Mouse (Mus musculus): ENCODE data around the gene Hmga2. TPM values are rescaled to one million over a fixed set of nuclear protein-coding genes. Genes with fewer than 3 reads are reported as not detected.

Gene Hmga2
- polyA plus RNA-seq, 1 experiment from 2014 or later, result 11.1 TPM

GRCm38 (mm10) chr10:120473218-120473617, 3.1 kb downstream of the Hmga2 start:
- peak overlapping the region; percentile 99; the same call in 1 of the 2 replicates for H3K4me2 ChIP-seq (replicated peaks)
- ATAC-seq (ENCODE audit: insufficient number of reproducible peaks, low FRiP score, low TSS enrichment, low read depth), result no peak
- no peak overlapping the region for H3K27ac ChIP-seq (replicated peaks)
- H3K9ac ChIP-seq, result no peak overlapping the region
- H3K4me1 ChIP-seq, result peaks cover 24% of the 10 kb centered on the region; the same call in 1 of the 2 replicates
- H3K36me3 ChIP-seq, result no peaks in the 10 kb centered on the region
- WGBS, result 24% methylated on average over 4 of the region's 4 CpGs
- H3K4me3 ChIP-seq (replicated peaks), result peak overlapping the region; percentile 82; the same call in 1 of the 2 replicates
- no peaks in the 10 kb centered on the region for H3K9me3 ChIP-seq (replicated peaks)
- H3K27me3 ChIP-seq, result no peaks in the 10 kb centered on the region

- Histone ChIP-seq H3K9ac (no peak overlapping the region), H3K4me3 (replicated peaks) (no peak overlapping the region)
- 70% methylated on average over 2 of the region's 2 CpGs for WGBS
Measured at GRCm38 (mm10) chr10:120472606-120473005, 3.7 kb downstream of the Hmga2 start.

GRCm38 (mm10) chr10:120465121-120465520, 11.1 kb downstream of the Hmga2 start:
- no peaks in the 10 kb centered on the region for H3K36me3 ChIP-seq
- H3K4me1 ChIP-seq, result peaks cover 14% of the 10 kb centered on the region
- H3K9me3 ChIP-seq (replicated peaks), result no peaks in the 10 kb centered on the region
- no peak overlapping the region for H3K4me3 ChIP-seq (replicated peaks)
- no peak overlapping the region for H3K9ac ChIP-seq
- 62% methylated on average over 5 of the region's 5 CpGs for WGBS
- no peaks in the 10 kb centered on the region for H3K27me3 ChIP-seq
- ATAC-seq (ENCODE audit: insufficient number of reproducible peaks, low FRiP score, low TSS enrichment, low read depth), result no peak
- H3K4me2 ChIP-seq (replicated peaks), result no peak overlapping the region
- no peak overlapping the region for H3K27ac ChIP-seq (replicated peaks)

More at GRCm38 (mm10) chr10:120472606-120473005, 3.7 kb downstream of the Hmga2 start:
- H3K4me2 ChIP-seq (replicated peaks), result 0 out of 2 replicates have a peak overlapping the region, but pooled peaks have one; percentile 13
- no peaks in the 10 kb centered on the region for H3K9me3 ChIP-seq (replicated peaks)
- ATAC-seq (ENCODE audit: insufficient number of reproducible peaks, low FRiP score, low TSS enrichment, low read depth), result no peak
- H3K4me1 ChIP-seq, result peaks cover 18% of the 10 kb centered on the region; the same call in 1 of the 2 replicates
- no peak overlapping the region for H3K27ac ChIP-seq (replicated peaks)
- no peaks in the 10 kb centered on the region for H3K27me3 ChIP-seq
- no peaks in the 10 kb centered on the region for H3K36me3 ChIP-seq

- H3K36me3 ChIP-seq, result no peaks in the 10 kb centered on the region
- no peaks in the 10 kb centered on the region for H3K9me3 ChIP-seq (replicated peaks)
- 12% methylated on average over 5 of the region's 5 CpGs for WGBS
- no peak for ATAC-seq (ENCODE audit: insufficient number of reproducible peaks, low FRiP score, low TSS enrichment, low read depth)
- H3K4me1 ChIP-seq, result peaks cover 14% of the 10 kb centered on the region
- H3K4me3 ChIP-seq (replicated peaks), result no peak overlapping the region
- H3K27ac ChIP-seq (replicated peaks), result peak overlapping the region; percentile 63
- no peaks in the 10 kb centered on the region for H3K27me3 ChIP-seq
- no peak overlapping the region for H3K9ac ChIP-seq
- peak overlapping the region; percentile 27 for H3K4me2 ChIP-seq (replicated peaks)
Measured at GRCm38 (mm10) chr10:120461769-120462168, 14.5 kb downstream of the Hmga2 start.

GRCm38 (mm10) chr10:120461301-120461700, 15.0 kb downstream of the Hmga2 start:
- Histone ChIP-seq H3K4me3 (replicated peaks) (no peak overlapping the region), H3K36me3 (no peaks in the 10 kb centered on the region), H3K9ac (no peak overlapping the region), H3K27me3 (no peaks in the 10 kb centered on the region), H3K9me3 (replicated peaks) (no peaks in the 10 kb centered on the region), H3K4me1 (peaks cover 14% of the 10 kb centered on the region), H3K27ac (replicated peaks) (peak overlapping the region; percentile 63), H3K4me2 (replicated peaks) (no peak overlapping the region)
- WGBS, result 50% methylated on average over 5 of the region's 5 CpGs
- ATAC-seq (ENCODE audit: insufficient number of reproducible peaks, low FRiP score, low TSS enrichment, low read depth), result no peak

- H3K27me3 ChIP-seq, result no peaks in the 10 kb centered on the region
- no peaks in the 10 kb centered on the region for H3K9me3 ChIP-seq (replicated peaks)
- H3K4me3 ChIP-seq (replicated peaks), result no peak overlapping the region
- no peak overlapping the region for H3K9ac ChIP-seq
- no peak for ATAC-seq (ENCODE audit: insufficient number of reproducible peaks, low FRiP score, low TSS enrichment, low read depth)
- peaks cover 14% of the 10 kb centered on the region for H3K4me1 ChIP-seq
- H3K36me3 ChIP-seq, result no peaks in the 10 kb centered on the region
- H3K4me2 ChIP-seq (replicated peaks), result no peak overlapping the region
- 94% methylated on average over 8 of the region's 8 CpGs for WGBS
- H3K27ac ChIP-seq (replicated peaks), result no peak overlapping the region
Measured at GRCm38 (mm10) chr10:120458866-120459265, 17.4 kb downstream of the Hmga2 start.

GRCm38 (mm10) chr10:120449661-120450284, 26.5 kb downstream of the Hmga2 start:
- no peak overlapping the region for H3K4me2 ChIP-seq (replicated peaks)

GRCm38 (mm10) chr10:120446799-120447198, 29.5 kb downstream of the Hmga2 start:
- H3K9me3 ChIP-seq (replicated peaks), result no peaks in the 10 kb centered on the region
- H3K36me3 ChIP-seq, result no peaks in the 10 kb centered on the region
- H3K27ac ChIP-seq (replicated peaks), result no peak overlapping the region
- H3K27me3 ChIP-seq, result no peaks in the 10 kb centered on the region
- WGBS, result 83% methylated on average over 6 of the region's 6 CpGs
- H3K4me3 ChIP-seq (replicated peaks), result no peak overlapping the region
- no peak overlapping the region for H3K4me2 ChIP-seq (replicated peaks)
- no peak for ATAC-seq (ENCODE audit: insufficient number of reproducible peaks, low FRiP score, low TSS enrichment, low read depth)
- peaks cover 4% of the 10 kb centered on the region; the same call in 1 of the 2 replicates for H3K4me1 ChIP-seq
- H3K9ac ChIP-seq, result no peak overlapping the region

More at GRCm38 (mm10) chr10:120449661-120450284, 26.5 kb downstream of the Hmga2 start:
- 63% methylated on average over 19 of the region's 19 CpGs for WGBS
- peaks cover 4% of the 10 kb centered on the region; the same call in 1 of the 2 replicates for H3K4me1 ChIP-seq
- no peak overlapping the region for H3K9ac ChIP-seq
- no peaks in the 10 kb centered on the region for H3K9me3 ChIP-seq (replicated peaks)
- H3K36me3 ChIP-seq, result no peaks in the 10 kb centered on the region
- no peak for ATAC-seq (ENCODE audit: insufficient number of reproducible peaks, low FRiP score, low TSS enrichment, low read depth)
- no peak overlapping the region for H3K27ac ChIP-seq (replicated peaks)
- H3K4me3 ChIP-seq (replicated peaks), result no peak overlapping the region
- no peaks in the 10 kb centered on the region for H3K27me3 ChIP-seq

GRCm38 (mm10) chr10:120446206-120446605, 30.1 kb downstream of the Hmga2 start:
- no peak for ATAC-seq (ENCODE audit: insufficient number of reproducible peaks, low FRiP score, low TSS enrichment, low read depth)
- Histone ChIP-seq H3K4me3 (replicated peaks) (no peak overlapping the region), H3K4me2 (replicated peaks) (no peak overlapping the region), H3K27ac (replicated peaks) (no peak overlapping the region), H3K36me3 (no peaks in the 10 kb centered on the region), H3K9ac (no peak overlapping the region), H3K9me3 (replicated peaks) (no peaks in the 10 kb centered on the region), H3K27me3 (no peaks in the 10 kb centered on the region), H3K4me1 (peaks cover 4% of the 10 kb centered on the region; the same call in 1 of the 2 replicates)
- WGBS, result 81% methylated on average over 9 of the region's 9 CpGs

GRCm38 (mm10) chr10:120444463-120445070, 31.7 kb downstream of the Hmga2 start:
- 67% methylated on average over 9 of the region's 9 CpGs for WGBS
- no peaks in the 10 kb centered on the region for H3K36me3 ChIP-seq
- H3K9me3 ChIP-seq (replicated peaks), result no peaks in the 10 kb centered on the region
- H3K9ac ChIP-seq, result no peak overlapping the region
- H3K4me1 ChIP-seq, result no peaks in the 10 kb centered on the region
- H3K27me3 ChIP-seq, result no peaks in the 10 kb centered on the region
- no peak for ATAC-seq (ENCODE audit: insufficient number of reproducible peaks, low FRiP score, low TSS enrichment, low read depth)
- H3K4me2 ChIP-seq (replicated peaks), result no peak overlapping the region
- no peak overlapping the region for H3K27ac ChIP-seq (replicated peaks)
- H3K4me3 ChIP-seq (replicated peaks), result no peak overlapping the region

GRCm38 (mm10) chr10:120443757-120444311, 32.4 kb downstream of the Hmga2 start:
- no peak overlapping the region for H3K4me3 ChIP-seq (replicated peaks)
- H3K9me3 ChIP-seq (replicated peaks), result no peaks in the 10 kb centered on the region
- no peak overlapping the region for H3K27ac ChIP-seq (replicated peaks)
- H3K4me2 ChIP-seq (replicated peaks), result no peak overlapping the region
- WGBS, result 84% methylated on average over 10 of the region's 10 CpGs
- no peak for ATAC-seq (ENCODE audit: insufficient number of reproducible peaks, low FRiP score, low TSS enrichment, low read depth)
- H3K36me3 ChIP-seq, result no peaks in the 10 kb centered on the region
- no peak overlapping the region for H3K9ac ChIP-seq
- no peaks in the 10 kb centered on the region for H3K27me3 ChIP-seq
- H3K4me1 ChIP-seq, result 0 out of 2 replicates have a peak, but pooled peaks cover 1% of the 10 kb centered on the region

Measured in embryonic facial prominence, embryonic 15.5 days (tissue).